Comparison of ENCODE assay signal across 8 mouse cellular contexts in genomic region chr10:127211414-127211854, GRCm38 (mm10). TPM values are rescaled to one million over a fixed set of nuclear protein-coding genes. Genes with fewer than 3 reads are reported as not detected.
DNase-seq lines count a peak whose midpoint lies in the region; ATAC-seq and TF ChIP-seq lines count a peak whose summit lies in the region.

Pip4k2c (minus strand) TSS chr10:127211585.

- H3K27ac ChIP-seq in bone marrow, adult 2 months (ENCODE audit: control insufficient read depth, insufficient read depth, low read depth, low read length, poor library complexity): peak within 1 kb of the TSS; percentile 49
- H3K27ac ChIP-seq in embryonic facial prominence, embryonic 15.5 days (replicated peaks): peak within 1 kb of the TSS; percentile 69
- peak within 1 kb of the TSS; percentile 70 for H3K27ac ChIP-seq in heart, adult 2 months
- 0 out of 2 replicates have a peak within 1 kb of the TSS, but pooled peaks have one; percentile 38 for H3K27ac ChIP-seq in limb, embryonic 14.5 days (replicated peaks; ENCODE audit: low read depth, low read length)
- peak within 1 kb of the TSS; percentile 59 for H3K27ac ChIP-seq in midbrain, embryonic 16.5 days (ENCODE audit: low read length)

- TF ChIP-seq POLR2A in bone marrow, adult 2 months (IDR thresholded peaks at IDR 0.05; ENCODE audit: borderline replicate concordance, control insufficient read depth, low read depth, low read length): peak; percentile 80; the same call in 1 of the 2 replicates
- TF ChIP-seq POLR2A in heart, adult 2 months (IDR thresholded peaks at IDR 0.05; ENCODE audit: insufficient read depth, low read depth, low read length): no peak; the same call in none of the 2 replicates
- peak; percentile 60; the same call in 1 of the 2 replicates for TF ChIP-seq POLR2A in limb, embryonic 14.5 days (IDR thresholded peaks at IDR 0.05; ENCODE audit: borderline replicate concordance, extremely low read depth, insufficient read depth, insufficient read length)

- no peaks in the 10 kb centered on the region; the same call in 1 of the 2 replicates for H3K4me1 ChIP-seq in bone marrow, adult 2 months (ENCODE audit: control insufficient read depth, insufficient read depth, low read length)
- H3K4me1 ChIP-seq in embryonic facial prominence, embryonic 15.5 days: peaks cover 18% of the 10 kb centered on the region
- H3K4me1 ChIP-seq in heart, adult 2 months (ENCODE audit: control insufficient read depth, insufficient read depth, low read length): peaks cover 4% of the 10 kb centered on the region
- peaks cover 8% of the 10 kb centered on the region for H3K4me1 ChIP-seq in limb, embryonic 14.5 days (ENCODE audit: control insufficient read depth, insufficient read depth, low read length)
- H3K4me1 ChIP-seq in midbrain, embryonic 16.5 days (ENCODE audit: control insufficient read depth, insufficient read depth, low read length): peaks cover 16% of the 10 kb centered on the region

- intact Hi-C loops in heart, adult 2 months (cut with DNase I): loop anchor here (5.0 kb wide), 1 partner anchor 34 kb away; no protein-coding TSS in a partner anchor

- peaks cover 10% of the 10 kb centered on the region for H3K36me3 ChIP-seq in embryonic facial prominence, embryonic 15.5 days
- H3K36me3 ChIP-seq in heart, adult 2 months (ENCODE audit: control insufficient read depth, insufficient read depth, low read length): no peaks in the 10 kb centered on the region
- peaks cover 14% of the 10 kb centered on the region for H3K36me3 ChIP-seq in limb, embryonic 14.5 days (ENCODE audit: control insufficient read depth, insufficient read depth, low read length)
- peaks cover 11% of the 10 kb centered on the region; the same call in 1 of the 2 replicates for H3K36me3 ChIP-seq in midbrain, embryonic 16.5 days (ENCODE audit: control insufficient read depth, insufficient read depth, low read length)

- peak within 1 kb of the TSS; percentile 62 for H3K9ac ChIP-seq in embryonic facial prominence, embryonic 15.5 days
- peak within 1 kb of the TSS; percentile 73 for H3K9ac ChIP-seq in heart, adult 2 months (ENCODE audit: low read depth, low read length)
- peak within 1 kb of the TSS; percentile 70 for H3K9ac ChIP-seq in limb, embryonic 14.5 days (ENCODE audit: low read depth, low read length, severe bottlenecking)
- H3K9ac ChIP-seq in midbrain, embryonic 16.5 days (ENCODE audit: low read depth, low read length): peak within 1 kb of the TSS; percentile 89

- under 1% methylated on average over 47 of the region's 47 CpGs for WGBS in bone marrow, adult 2 months
- WGBS in embryonic facial prominence, embryonic 15.5 days: under 1% methylated on average over 47 of the region's 47 CpGs
- 1% methylated on average over 47 of the region's 47 CpGs for WGBS in heart, adult 2 months
- WGBS in limb, embryonic 14.5 days: 1% methylated on average over 29 of the region's 47 CpGs
- WGBS in midbrain, embryonic 16.5 days: under 1% methylated on average over 43 of the region's 47 CpGs

- H3K79me2 ChIP-seq in heart, adult 2 months (replicated peaks; ENCODE audit: control insufficient read depth, insufficient read depth, low read length): no peaks in the 10 kb centered on the region; the same call in 1 of the 2 replicates

- peak within 1 kb of the TSS; percentile 68 for H3K4me3 ChIP-seq in bone marrow, adult 2 months (replicated peaks; ENCODE audit: control insufficient read depth, low read depth, low read length)
- peak within 1 kb of the TSS; percentile 82 for H3K4me3 ChIP-seq in embryonic facial prominence, embryonic 15.5 days (replicated peaks)
- H3K4me3 ChIP-seq in heart, adult 2 months: peak within 1 kb of the TSS; percentile 89
- H3K4me3 ChIP-seq in limb, embryonic 14.5 days (replicated peaks; ENCODE audit: low read length): peak within 1 kb of the TSS; percentile 84
- peak within 1 kb of the TSS; percentile 92 for H3K4me3 ChIP-seq in midbrain, embryonic 16.5 days (ENCODE audit: low read depth, low read length)

- H3K9me3 ChIP-seq in embryonic facial prominence, embryonic 15.5 days (replicated peaks): no peaks in the 10 kb centered on the region
- H3K9me3 ChIP-seq in limb, embryonic 14.5 days (ENCODE audit: control insufficient read depth, low read length): no peaks in the 10 kb centered on the region
- no peaks in the 10 kb centered on the region for H3K9me3 ChIP-seq in midbrain, embryonic 16.5 days (replicated peaks; ENCODE audit: control insufficient read depth, low read length, poor library complexity, severe bottlenecking)

- no peaks in the 10 kb centered on the region for H3K27me3 ChIP-seq in embryonic facial prominence, embryonic 15.5 days
- H3K27me3 ChIP-seq in heart, adult 2 months (ENCODE audit: control insufficient read depth, insufficient read depth, low read length): no peaks in the 10 kb centered on the region
- no peaks in the 10 kb centered on the region for H3K27me3 ChIP-seq in limb, embryonic 14.5 days (ENCODE audit: control insufficient read depth, insufficient read depth, low read length)
- no peaks in the 10 kb centered on the region for H3K27me3 ChIP-seq in midbrain, embryonic 16.5 days (ENCODE audit: control insufficient read depth, insufficient read depth, low read depth, low read length)

- peak within 1 kb of the TSS; percentile 86 for H3K4me2 ChIP-seq in embryonic facial prominence, embryonic 15.5 days (replicated peaks)
- H3K4me2 ChIP-seq in limb, embryonic 14.5 days (replicated peaks; ENCODE audit: low read depth, low read length, severe bottlenecking): peak within 1 kb of the TSS; percentile 69
- peak within 1 kb of the TSS; percentile 95 for H3K4me2 ChIP-seq in midbrain, embryonic 16.5 days (ENCODE audit: low read length)

- no peak for TF ChIP-seq EP300 in heart, adult 2 months (IDR thresholded peaks at IDR 0.05; ENCODE audit: insufficient read depth, low read depth, low read length)

- peak; percentile 95 for DNase-seq in A20 (ENCODE audit: low read depth, low spot score)
- peak; percentile 94 for DNase-seq in heart, adult 2 months
- DNase-seq in kidney, adult 8-10 months: peak; percentile 96
- peak; percentile 82 for DNase-seq in limb, embryonic 14.5 days (ENCODE audit: low spot score)
- DNase-seq in spleen, postnatal 10 days (ENCODE audit: low spot score in 2 of 2): peak; percentile 92 to 94

- ATAC-seq in embryonic facial prominence, embryonic 15.5 days (ENCODE audit: insufficient number of reproducible peaks, low FRiP score, low TSS enrichment, low read depth): peak; percentile 94
- peak; percentile 99 for ATAC-seq in limb, embryonic 14.5 days (ENCODE audit: low FRiP score, low read depth)
- peak; percentile 96 for ATAC-seq in midbrain, embryonic 16.5 days

- TF ChIP-seq CTCF in bone marrow, adult 2 months (IDR thresholded peaks at IDR 0.05; ENCODE audit: control insufficient read depth, insufficient read depth, low read length): no peak
- TF ChIP-seq CTCF in heart, adult 2 months (IDR thresholded peaks at IDR 0.05): no peak

RNA-seq across cellular contexts. Expression of gene Pip4k2c, which starts in this region (rescaled TPM):
- 18.1 and 24.9 TPM in 2 replicates for polyA plus RNA-seq in bone marrow, adult 2 months (2011; ENCODE audit: insufficient read depth, insufficient read length, low replicate concordance, missing spikeins)
- 31.0 and 31.3 TPM in 2 replicates for polyA plus RNA-seq in embryonic facial prominence, embryonic 15.5 days (2015; fragmentation: Nextera tagmentation; extraction: Ambion mirVana)
- total RNA-seq in heart, adult 2 months (2021): 10 to 100 TPM; 25.7 to 28.8 TPM
- polyA plus RNA-seq in heart, adult 2 months (2012; rRNA removed): 29.0 and 42.3 TPM in 2 replicates
- polyA plus RNA-seq in limb, embryonic 14.5 days (2012; rRNA removed): 33.1 and 37.5 TPM in 2 replicates
- 22.0 and 23.3 TPM in 2 replicates for polyA plus RNA-seq in limb, embryonic 14.5 days (2014; fragmentation: Nextera tagmentation; extraction: Ambion mirVana)
- polyA plus RNA-seq in midbrain, embryonic 16.5 days (2015; fragmentation: Nextera tagmentation; extraction: Ambion mirVana): 16.9 and 18.4 TPM in 2 replicates

Comparison
In these comparisons a context has a peak if more than half of its experiments do, and no peak if none do; other contexts are left out.
1. Peak in every context shown above with its lines: DNase-seq, ATAC-seq, H3K4me3 ChIP-seq and H3K27ac ChIP-seq.